ENCODE assay signal across 16 mouse cellular contexts in genomic region chr2:14846727-14847126, GRCm38 (mm10).
"Had no signal": no experiment of that assay in that cellular context is flagged by ENCODE, and none has a peak within 500 bp of the region (broad histone marks: within the 10 kb centered on the region; RNA-seq: fewer than 3 reads in every experiment).

No protein-coding gene starts in this region.

- H3K4me2 ChIP-seq: liver, embryonic 13.5 days; midbrain, embryonic 12.5 days; midbrain, embryonic 15.5 days; neural tube, embryonic 12.5 days; neural tube, embryonic 15.5 days had no signal

- H3K9me3 ChIP-seq: liver, embryonic 13.5 days; midbrain, embryonic 12.5 days; midbrain, embryonic 15.5 days; neural tube, embryonic 12.5 days; neural tube, embryonic 15.5 days had no signal

- H3K27me3 ChIP-seq: liver, embryonic 13.5 days; midbrain, embryonic 12.5 days; midbrain, embryonic 15.5 days; neural tube, embryonic 12.5 days; neural tube, embryonic 15.5 days had no signal

- H3K27ac ChIP-seq: liver, embryonic 13.5 days; midbrain, embryonic 12.5 days; midbrain, embryonic 15.5 days; neural tube, embryonic 12.5 days; neural tube, embryonic 15.5 days; stomach, postnatal 0 days had no signal

- H3K36me3 ChIP-seq: liver, embryonic 13.5 days; midbrain, embryonic 12.5 days; midbrain, embryonic 15.5 days; neural tube, embryonic 12.5 days; neural tube, embryonic 15.5 days had no signal

- H3K4me1 ChIP-seq: liver, embryonic 13.5 days; midbrain, embryonic 15.5 days; neural tube, embryonic 12.5 days; neural tube, embryonic 15.5 days had no signal

- H3K4me3 ChIP-seq: liver, embryonic 13.5 days; midbrain, embryonic 12.5 days; midbrain, embryonic 15.5 days; neural tube, embryonic 12.5 days; neural tube, embryonic 15.5 days had no signal

- H3K9ac ChIP-seq: liver, embryonic 13.5 days; midbrain, embryonic 12.5 days; midbrain, embryonic 15.5 days; neural tube, embryonic 12.5 days; neural tube, embryonic 15.5 days had no signal

- DNase-seq: kidney, adult 9 months; kidney, postnatal 14 days; kidney, postnatal 4 days; liver, embryonic 13.5 days; lung, adult 2 months; lung, postnatal 14 days; lung, postnatal 4 days; right cerebral cortex, adult 18-20 months; right cerebral cortex, postnatal 14 days; right cerebral cortex, postnatal 4 days; thymus, postnatal 36 days had no signal

- ATAC-seq: midbrain, embryonic 15.5 days had no signal
